Mouse (Mus musculus) B cell, adult 2 months (primary cell): Measurements from ENCODE around the gene Accsl.

Source experiments
- DNase-seq, 2 experiments: peaks; one replicate each; pipeline ENCODE4 v3.0.0; 2022

The Accsl gene

DNA sequence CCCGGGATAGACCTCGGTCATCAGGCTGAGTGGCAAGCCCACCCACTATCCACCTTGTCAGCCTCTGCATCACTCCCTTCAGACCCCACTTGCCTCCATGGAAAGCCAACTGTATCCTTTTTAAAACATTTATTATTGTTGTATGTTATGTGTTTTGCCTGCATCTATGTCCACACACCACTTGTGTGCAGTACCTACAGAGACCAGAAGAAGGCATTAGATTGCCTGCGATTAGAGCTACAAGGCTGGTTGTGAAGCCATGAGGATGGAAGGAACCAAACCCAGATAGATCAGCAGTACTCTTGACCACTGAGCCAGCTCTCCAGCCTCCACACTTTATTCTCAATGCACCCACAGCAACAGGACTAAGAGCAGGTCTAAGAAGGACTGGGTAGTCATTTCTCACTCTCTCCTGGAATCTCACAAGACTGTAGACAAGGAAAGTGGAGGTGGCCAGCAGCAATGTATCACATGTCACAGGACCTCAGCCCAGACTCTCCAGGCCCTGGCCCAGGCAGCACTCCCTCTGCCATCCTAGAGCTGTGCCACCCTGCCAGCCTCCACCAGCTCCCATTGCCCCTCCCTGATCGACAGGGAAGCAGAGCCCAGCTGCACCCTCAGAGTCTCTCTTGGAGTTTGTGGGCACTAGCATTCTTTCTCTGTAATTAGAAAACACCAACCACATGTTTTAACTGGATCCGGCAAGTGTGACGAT, 62.3 kb downstream of the Accsl start:
- no peak for DNase-seq

DNA sequence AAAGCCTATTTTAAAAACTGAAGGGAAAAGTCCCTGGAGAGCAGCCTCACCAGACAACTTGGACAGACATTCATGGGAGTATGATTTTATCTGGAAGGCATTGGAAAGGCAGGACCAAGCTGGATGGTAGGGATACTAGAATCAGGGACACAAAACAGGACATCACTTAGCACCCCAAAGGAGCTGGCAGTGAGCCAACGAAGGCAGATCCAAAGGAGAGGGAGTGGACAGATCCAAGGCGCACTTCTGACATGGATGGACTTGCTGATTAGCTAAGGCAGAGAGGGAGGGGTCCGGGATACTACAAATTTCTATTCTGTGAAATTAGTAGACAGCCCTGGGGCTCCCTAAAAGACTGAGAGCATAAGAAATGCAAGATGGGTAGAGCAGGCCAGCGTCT, 63.4 kb downstream of the Accsl start:
- DNase-seq = no peak
